Comparison of ENCODE assay signal across 17 mouse cellular contexts in genomic region chr10:94747011-94747410, GRCm38 (mm10). TPM values are rescaled to one million over a fixed set of nuclear protein-coding genes. Genes with fewer than 3 reads are reported as not detected.
DNase-seq lines count a peak whose midpoint lies in the region; ATAC-seq lines count a peak whose summit lies in the region.
"Had no signal": no experiment of that assay in that cellular context is flagged by ENCODE, and none has a peak within 500 bp of the region (broad histone marks: within the 10 kb centered on the region; RNA-seq: fewer than 3 reads in every experiment).

No protein-coding gene starts in this region.

- WGBS in midbrain, embryonic 14.5 days: 81% methylated on average over 2 of the region's 2 CpGs

- H3K4me2 ChIP-seq in midbrain, embryonic 14.5 days (ENCODE audit: low read length): no peak overlapping the region
- H3K4me2 ChIP-seq: heart, embryonic 13.5 days; hindbrain, embryonic 12.5 days; liver, embryonic 13.5 days; neural tube, embryonic 12.5 days had no signal

- no peak overlapping the region for H3K4me3 ChIP-seq in midbrain, embryonic 14.5 days (replicated peaks; ENCODE audit: low read depth, low read length)
- H3K4me3 ChIP-seq: embryonic facial prominence, embryonic 10.5 days; erythroblast, embryonic 14.5 days; heart, embryonic 13.5 days; hindbrain, embryonic 12.5 days; liver, embryonic 13.5 days; megakaryocyte, embryonic 14.5 days; neural tube, embryonic 12.5 days had no signal

- peaks cover 6% of the 10 kb centered on the region; the same call in 1 of the 2 replicates for H3K36me3 ChIP-seq in midbrain, embryonic 14.5 days (ENCODE audit: control insufficient read depth, insufficient read depth, low read length)

- DNase-seq in gastrocnemius, adult 18-20 months (ENCODE audit: low spot score): peak; percentile 82
- no peak for DNase-seq in gastrocnemius, postnatal 4 days (ENCODE audit: low spot score in 2 of 2)
- DNase-seq in kidney, postnatal 36 days: peak; percentile 18 to 46
- DNase-seq in kidney, adult 18-20 months: no peak
- DNase-seq in gastrocnemius, adult 8-10 months (ENCODE audit: low spot score in 2 of 2): peak; percentile 66 to 68
- DNase-seq in midbrain, embryonic 14.5 days: no peak
- DNase-seq in layer of hippocampus, postnatal 25 days (ENCODE audit: extremely low spot score in 1 of 2, low spot score in 1 of 2): no peak
- DNase-seq: adrenal gland, postnatal 10 days; forebrain, postnatal 0 days; liver, embryonic 13.5 days had no signal

- no peak overlapping the region for H3K27ac ChIP-seq in midbrain, embryonic 14.5 days (replicated peaks; ENCODE audit: low read depth, low read length)
- H3K27ac ChIP-seq: embryonic facial prominence, embryonic 10.5 days; heart, embryonic 13.5 days; hindbrain, embryonic 12.5 days; liver, embryonic 13.5 days; neural tube, embryonic 12.5 days had no signal

- no peaks in the 10 kb centered on the region for H3K4me1 ChIP-seq in midbrain, embryonic 14.5 days (ENCODE audit: control insufficient read depth, insufficient read depth, low read length)
- H3K4me1 ChIP-seq: embryonic facial prominence, embryonic 10.5 days; heart, embryonic 13.5 days; hindbrain, embryonic 12.5 days; liver, embryonic 13.5 days; megakaryocyte, embryonic 14.5 days; neural tube, embryonic 12.5 days had no signal

- H3K9me3 ChIP-seq in midbrain, embryonic 14.5 days (ENCODE audit: control insufficient read depth, low read length): no peaks in the 10 kb centered on the region
- H3K9me3 ChIP-seq: embryonic facial prominence, embryonic 10.5 days; G1E; heart, embryonic 13.5 days; hindbrain, embryonic 12.5 days; liver, embryonic 13.5 days; megakaryocyte, embryonic 14.5 days; neural tube, embryonic 12.5 days had no signal

- no peaks in the 10 kb centered on the region for H3K27me3 ChIP-seq in midbrain, embryonic 14.5 days (ENCODE audit: control insufficient read depth, insufficient read depth, low read length)
- H3K27me3 ChIP-seq: heart, embryonic 13.5 days; hindbrain, embryonic 12.5 days; liver, embryonic 13.5 days; megakaryocyte, embryonic 14.5 days; neural tube, embryonic 12.5 days had no signal

- ATAC-seq in midbrain, embryonic 14.5 days (ENCODE audit: low FRiP score, low TSS enrichment): no peak
- ATAC-seq: forebrain, postnatal 0 days had no signal

- no peak overlapping the region for H3K9ac ChIP-seq in midbrain, embryonic 14.5 days (replicated peaks; ENCODE audit: low read length)
- H3K9ac ChIP-seq: forebrain, postnatal 0 days; heart, embryonic 13.5 days; hindbrain, embryonic 12.5 days; liver, embryonic 13.5 days; neural tube, embryonic 12.5 days had no signal

RNA-seq across cellular contexts. Expression of gene Cep83, which starts 58.6 kb away (rescaled TPM):
- total RNA-seq in gastrocnemius, adult 18-20 months (2021): 10 to 100 TPM; 20.0 to 21.7 TPM
- 10 to 100 TPM; 17.7 to 19.3 TPM for total RNA-seq in gastrocnemius, postnatal 4 days (2021)
- total RNA-seq in gastrocnemius, adult 8-10 months (2022): 10 to 100 TPM; 18.8 to 22.1 (median 20.4) TPM
- polyA plus RNA-seq in midbrain, embryonic 14.5 days (2014; fragmentation: Nextera tagmentation; extraction: Ambion mirVana): 18.8 and 20.0 TPM in 2 replicates
- total RNA-seq in layer of hippocampus, postnatal 25 days (2021): 10 to 100 TPM; 32.3 to 34.6 TPM

Comparison
In these comparisons a context has a peak if more than half of its experiments do, and no peak if none do; other contexts are left out.
1. DNase-seq: peak in gastrocnemius, adult 18-20 months (single experiment), kidney, postnatal 36 days (2 of 2) and gastrocnemius, adult 8-10 months (2 of 2); none in gastrocnemius, postnatal 4 days (0 of 2), kidney, adult 18-20 months (single experiment), midbrain, embryonic 14.5 days (single experiment) and layer of hippocampus, postnatal 25 days (0 of 2).